Mouse (Mus musculus) heart, postnatal 0 days (tissue): ENCODE measurements around the gene Wwp2.

Experiments used
- CTCF ChIP-seq: IDR thresholded peaks from 2 replicates; pipeline ENCODE4 v1.5.1; 2016; ENCODE audit warnings: antibody characterized with exemption, control low read depth, low read depth
- EP300 ChIP-seq: IDR thresholded peaks from 2 replicates; pipeline ENCODE4 v1.6.1; 2016; ENCODE audit warnings: antibody characterized with exemption, low read depth

GRCm38 (mm10) chr8:107399495-107399894 is 36.7 kb upstream of the Wwp2 start:
- TF ChIP-seq EP300 (no peak), CTCF (no peak)
